Mouse (Mus musculus) adrenal gland, adult 18-20 months (tissue): Measurements from ENCODE around the gene Cxadr. TPM values are rescaled to one million over a fixed set of nuclear protein-coding genes. Genes with fewer than 3 reads are reported as not detected.
"Not testable (repeated sequence)": the region's sequence is repeated elsewhere in the genome, so short reads cannot be mapped to it uniquely, and the experiment has no call there.

Source experiments
- DNase-seq, 2 experiments: peaks; one replicate each; pipeline ENCODE4 v3.0.0; 2021 to 2022; ENCODE audit warnings: low spot score in 2 of 2
- total RNA-seq, 2 experiments: library from RNA; stranded (reverse); gene quantifications; 1 replicate in 1 of 2; 2 replicates in 1 of 2; pipeline ENCODE4 v1.2.3; 2021

The Cxadr gene
- total RNA-seq, 2 experiments from 2014 or later: 10.8 to 17.3 TPM

DNA sequence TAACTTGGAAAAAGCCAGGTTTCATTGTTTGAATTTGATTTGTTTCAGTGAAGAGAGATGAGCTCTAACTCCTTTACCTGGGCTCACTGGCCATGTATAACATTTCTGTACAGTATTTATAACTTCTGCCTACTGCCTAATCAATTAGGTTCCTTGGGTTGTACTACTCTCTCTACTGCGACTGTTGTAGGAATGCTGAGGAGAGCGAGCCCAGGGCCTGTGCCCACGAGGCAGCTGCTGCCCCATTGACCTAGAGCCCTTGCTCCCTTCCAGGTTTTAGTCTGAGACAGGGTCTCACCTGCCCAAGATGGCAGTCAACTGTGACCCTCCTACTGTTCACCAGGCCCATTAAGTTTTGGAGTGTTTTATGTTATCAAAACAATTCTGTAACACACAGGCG, 60.2 kb downstream of the Cxadr start:
- no peak for DNase-seq

DNA sequence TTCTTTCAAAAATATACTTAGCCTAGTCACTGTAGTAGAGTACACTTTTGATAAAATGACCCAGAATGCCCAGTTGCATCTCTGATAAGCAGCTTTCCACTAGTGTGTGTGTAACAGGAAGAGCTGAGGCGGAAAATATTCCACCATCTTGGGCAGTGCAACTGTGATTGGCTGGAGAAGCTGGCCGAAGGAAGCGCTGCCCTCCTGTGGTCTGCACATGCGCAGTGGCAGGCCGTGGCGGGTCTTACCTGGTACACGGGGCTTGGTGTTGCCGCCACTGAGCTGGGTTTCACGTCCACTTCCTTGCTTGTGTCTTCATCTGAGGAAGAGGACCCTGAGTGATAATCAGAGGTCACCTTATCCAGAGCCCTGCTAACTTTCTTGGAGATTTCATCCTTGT, 63.3 kb downstream of the Cxadr start:
- not testable (repeated sequence) for DNase-seq

DNA sequence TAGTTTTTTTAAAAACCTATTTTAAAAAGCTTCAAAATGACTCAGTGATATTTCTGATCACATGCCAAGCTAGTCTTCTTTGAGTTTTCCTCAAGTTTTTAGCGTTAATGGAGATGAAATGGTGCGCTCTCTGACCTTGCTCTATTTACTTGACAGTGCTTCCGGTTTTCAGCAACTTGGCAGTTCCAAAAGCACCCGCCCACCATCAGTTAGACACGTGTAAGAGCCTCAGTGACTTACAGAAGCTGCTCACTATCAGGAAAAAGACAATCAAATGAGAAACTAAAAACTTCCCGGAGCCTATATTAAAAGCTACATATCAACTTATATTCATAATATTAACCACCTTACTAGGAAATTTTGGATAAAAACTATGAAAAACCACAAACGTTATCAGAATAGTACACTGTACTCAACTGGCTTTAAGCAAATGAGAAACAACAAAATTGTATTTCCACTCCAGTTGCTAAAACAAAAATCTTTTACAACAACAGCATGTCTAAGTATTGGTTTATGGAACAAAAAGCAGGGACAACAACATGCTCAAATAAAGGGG, 70.3 kb downstream of the Cxadr start:
- DNase-seq: peak in 1 of 2 experiments; percentile 28

DNA sequence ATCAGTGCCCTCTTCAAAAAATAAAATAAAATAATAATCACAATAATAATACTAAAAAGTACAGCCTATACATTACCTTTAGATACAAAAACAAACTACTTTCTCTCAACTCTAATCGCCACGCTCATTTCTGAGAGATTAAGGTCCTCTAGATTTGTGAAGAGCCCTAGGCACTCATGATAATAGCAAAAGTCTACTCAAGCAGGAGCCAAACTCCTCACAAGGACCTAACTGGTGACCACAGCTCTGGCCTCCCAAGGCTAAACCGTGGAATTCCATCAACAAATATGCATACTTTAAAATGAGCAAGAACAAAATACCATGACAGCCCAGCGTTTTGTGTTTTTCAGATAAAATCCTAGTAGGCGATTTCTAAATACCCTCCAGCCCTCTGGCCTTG, 71.5 kb downstream of the Cxadr start:
- DNase-seq: no peak

DNA sequence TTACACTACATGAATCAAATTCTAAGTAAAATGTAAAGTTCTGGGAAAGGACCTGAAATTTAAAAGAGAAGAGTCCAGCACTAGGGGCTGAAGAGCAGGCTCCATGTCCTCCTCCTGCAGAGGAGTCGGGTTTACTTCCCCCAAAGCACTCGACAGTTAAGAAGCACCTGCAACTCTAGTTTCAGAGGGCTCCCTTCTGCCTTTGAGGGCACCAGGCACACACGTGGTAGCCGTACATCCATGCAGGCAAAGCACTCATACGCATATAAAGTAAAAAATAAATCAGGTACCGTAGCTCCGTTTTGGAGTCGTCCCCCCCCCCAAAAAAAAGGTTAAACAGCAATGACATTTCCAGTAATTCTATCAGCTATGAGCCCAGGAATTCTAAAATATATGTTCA, 72.5 kb downstream of the Cxadr start:
- no peak for DNase-seq

DNA sequence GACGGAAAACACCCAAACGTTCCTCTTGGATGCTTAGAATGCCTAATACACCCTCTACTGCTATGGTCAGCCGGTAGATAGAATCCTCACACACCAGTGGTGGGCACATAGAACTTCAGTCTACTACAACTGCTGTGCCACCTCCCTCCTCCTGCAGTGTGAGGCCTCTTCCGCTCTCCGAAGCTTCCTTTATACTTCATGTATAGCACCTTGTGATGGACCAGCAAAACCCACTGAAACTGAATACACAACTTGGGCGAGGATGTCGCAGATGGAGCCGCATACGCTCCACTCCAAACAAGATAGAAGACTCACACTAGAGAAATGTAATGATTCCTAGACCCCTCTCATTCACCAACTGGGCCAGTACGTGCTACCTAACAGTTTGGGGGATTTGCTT, 73.9 kb downstream of the Cxadr start:
- DNase-seq: no peak

DNA sequence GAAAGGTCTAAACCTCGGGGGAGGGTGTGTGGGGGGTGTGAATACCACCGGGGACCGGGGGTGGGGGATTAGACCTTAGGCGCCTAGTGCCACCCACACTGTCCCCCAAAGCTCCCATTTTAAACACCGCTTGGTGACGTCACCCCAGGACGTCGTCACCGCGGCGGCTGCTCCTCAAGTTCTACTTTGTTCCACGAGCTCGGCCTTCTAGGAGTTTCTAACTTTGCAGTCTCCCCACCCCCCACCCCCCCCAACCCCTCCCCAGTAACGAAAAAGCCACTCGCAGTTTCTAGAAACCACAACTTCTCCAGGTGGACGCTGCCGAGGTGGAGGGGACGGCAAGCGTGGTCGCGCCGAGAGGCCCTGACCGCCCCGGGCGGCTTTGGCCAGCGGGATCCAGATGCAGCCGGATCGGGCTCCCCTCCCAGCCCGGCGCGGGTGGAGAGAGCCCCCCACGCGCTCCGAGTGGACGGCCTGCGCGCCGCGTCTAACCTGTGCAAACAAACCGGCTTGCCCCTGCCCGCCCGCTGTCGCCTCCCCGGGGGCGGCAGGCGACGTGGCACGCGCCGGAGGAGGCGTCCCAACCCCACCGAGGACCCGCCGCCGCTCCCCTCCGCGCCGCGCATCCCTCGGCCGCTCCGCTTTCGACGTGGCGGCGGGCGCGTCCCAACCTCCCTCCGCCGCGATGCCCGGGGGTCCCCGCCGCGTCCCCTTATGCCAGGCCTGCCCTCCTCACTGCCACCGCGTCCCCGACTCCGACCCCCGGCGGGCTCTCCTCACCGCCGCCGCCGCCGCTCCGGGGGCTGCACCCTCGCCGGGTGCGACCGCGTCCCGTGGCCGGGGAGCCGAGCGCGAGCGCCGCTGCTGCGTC, 74.8 kb downstream of the Cxadr start:
- peak; percentile 53 to 56 for DNase-seq

DNA sequence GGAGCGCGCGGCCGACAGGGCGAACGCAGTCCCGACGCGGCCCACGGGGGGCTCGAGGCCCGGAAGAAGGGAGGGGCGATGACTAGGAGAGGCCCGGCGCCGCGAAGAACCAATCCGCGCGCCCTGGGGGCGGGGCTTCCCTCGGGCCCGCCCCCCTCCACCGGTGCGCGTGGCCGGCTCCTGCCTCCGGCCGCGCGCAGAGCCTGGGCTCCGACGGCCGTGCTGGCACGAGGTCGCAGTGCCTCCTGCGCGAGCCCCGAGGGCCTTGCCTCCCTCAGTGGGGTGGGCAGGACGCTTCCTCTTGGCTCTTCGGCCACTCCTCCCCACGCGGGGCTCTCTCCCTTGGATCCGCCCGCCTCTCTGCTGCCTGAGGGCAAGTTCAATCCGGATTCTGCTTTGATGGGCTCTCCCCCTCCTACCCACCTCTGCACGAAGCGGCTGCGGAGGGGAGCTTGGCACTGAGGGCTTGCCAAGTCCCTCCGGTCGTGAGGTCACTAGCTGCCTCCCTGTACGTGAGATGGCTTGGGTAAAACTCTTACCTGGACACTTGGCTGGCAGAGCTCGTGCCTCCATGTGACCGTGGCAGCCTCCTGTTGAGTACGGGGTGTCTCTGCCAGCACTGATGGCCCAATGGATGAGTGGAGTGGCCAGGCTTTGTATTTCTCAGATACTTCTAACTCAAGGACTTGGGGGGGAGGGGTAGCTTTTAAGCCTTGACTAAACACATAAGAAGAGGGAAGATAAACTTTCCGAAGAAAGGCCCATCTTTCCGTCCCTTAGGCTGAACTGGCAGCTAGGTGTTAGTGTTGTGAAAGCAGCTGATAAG, 75.7 kb downstream of the Cxadr start, which contains the start of gene Btg3:
Btg3 (minus strand) TSS at position 448 of the 826 bp plus-strand sequence.
- DNase-seq: peak; percentile 90 to 92

DNA sequence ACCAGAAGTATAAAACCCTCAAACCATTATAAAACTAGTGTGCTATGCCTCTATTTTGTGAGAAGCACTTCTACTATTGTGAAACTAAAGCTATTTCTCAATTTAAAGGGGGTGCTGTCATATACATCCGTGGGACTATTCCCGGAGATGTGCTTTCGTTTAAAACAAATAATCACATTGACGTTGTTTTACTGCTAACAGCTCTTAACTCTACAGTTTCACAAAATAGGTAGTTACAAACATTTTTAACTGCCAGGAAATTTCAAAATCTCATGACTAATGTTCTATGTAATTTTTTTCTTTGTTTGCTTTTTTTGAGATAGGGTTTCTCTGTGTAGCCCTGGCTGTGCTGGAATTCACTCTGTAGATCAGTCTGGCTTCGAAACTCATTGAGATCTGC, 77.2 kb downstream of the Cxadr start:
- DNase-seq: no peak

DNA sequence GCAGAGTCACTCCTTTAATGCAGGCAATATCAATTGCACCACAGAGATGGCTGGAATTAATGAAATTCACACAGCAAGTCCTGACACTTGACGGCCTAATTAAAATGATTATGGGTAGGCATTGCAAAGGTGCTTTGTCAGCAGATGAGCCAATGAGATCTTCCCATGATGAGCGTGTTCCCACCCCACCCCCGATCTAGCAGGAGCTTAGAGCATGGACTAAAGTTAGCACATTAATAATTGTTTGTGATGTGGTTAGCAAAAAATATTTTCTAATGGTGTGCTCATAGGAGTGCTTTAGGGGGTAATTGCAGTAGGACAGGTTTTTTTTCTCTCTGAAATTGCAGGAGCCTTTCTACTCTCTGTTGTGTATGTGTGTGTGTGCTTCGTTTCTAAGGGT, 87.8 kb downstream of the Cxadr start:
- DNase-seq: no peak

DNA sequence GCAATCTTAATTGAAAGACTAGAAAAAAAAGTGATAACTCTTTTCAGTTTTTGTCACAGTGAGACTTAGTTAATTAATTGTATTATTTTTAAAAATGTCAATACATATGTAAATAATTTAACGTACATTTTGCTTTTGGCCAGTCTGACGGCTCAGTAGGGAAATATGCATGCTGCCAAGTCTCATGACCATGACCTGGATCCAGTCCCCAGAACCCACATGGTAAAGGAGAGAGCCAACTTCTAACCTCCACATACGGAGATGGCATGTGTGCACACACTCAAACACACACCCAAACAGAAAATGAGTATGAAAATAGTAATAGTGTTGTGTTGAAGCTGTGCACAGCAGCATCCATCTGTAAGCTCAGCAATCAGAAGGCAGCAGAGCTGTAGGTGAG, 88.7 kb downstream of the Cxadr start:
- no peak for DNase-seq

DNA sequence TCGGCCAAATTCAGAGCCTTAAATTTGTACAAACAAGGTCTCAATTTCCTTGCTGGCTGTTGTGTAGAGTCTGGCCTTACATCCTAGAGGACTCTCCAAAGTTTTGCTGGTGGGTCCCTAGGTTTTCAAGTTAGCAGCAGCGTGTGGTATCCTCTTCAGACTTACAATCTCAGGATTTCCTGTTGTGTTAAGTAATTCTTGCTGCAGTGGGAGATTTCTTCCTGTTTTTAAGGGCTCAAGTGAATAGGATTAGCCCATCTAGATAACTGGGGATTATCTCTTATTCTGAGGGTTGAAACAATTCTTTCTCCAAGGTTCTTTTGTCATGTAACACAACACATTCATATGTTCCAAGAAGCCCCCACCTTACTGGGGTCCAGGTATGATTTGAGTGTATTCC, 90.1 kb downstream of the Cxadr start:
- no peak for DNase-seq

DNA sequence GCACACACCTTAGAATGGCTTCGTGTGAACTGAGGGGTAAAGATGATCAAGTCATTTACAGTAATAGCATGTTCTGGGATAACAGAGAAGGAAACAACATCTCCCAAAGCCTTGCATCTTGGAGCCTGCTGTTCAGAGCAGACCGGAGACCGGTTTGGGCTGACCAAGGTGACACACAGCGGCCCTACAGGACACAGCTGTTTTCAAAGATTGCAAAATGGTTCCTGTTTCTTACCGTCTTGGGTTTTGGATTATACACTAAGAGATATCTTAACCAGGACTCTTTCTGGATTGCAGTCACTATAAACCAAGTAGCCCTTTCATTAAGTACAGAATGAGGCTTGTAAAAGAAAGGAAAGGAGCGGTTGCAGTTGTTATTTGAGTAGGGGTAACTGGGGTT, 97.4 kb downstream of the Cxadr start:
- no peak for DNase-seq

DNA sequence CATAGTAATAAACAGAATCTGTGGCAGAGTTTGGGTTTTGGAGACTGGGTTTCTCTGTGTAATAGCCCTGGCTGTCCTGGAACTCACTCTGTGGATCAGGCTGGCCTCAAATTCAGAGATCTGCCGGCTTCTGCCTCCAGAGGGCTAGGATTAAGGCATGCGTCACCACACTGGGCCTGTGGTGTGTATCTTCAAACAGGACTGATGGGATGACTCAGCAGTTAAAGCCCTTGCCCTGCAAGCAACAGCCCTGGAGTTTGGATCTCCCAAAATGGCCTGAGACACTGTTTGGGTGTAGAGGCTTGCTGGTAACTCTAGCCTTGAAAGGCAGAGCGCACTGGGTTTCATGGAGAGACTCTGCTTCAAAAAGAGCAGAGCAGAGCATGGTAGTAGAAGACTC, 98.1 kb downstream of the Cxadr start:
- no peak for DNase-seq

DNA sequence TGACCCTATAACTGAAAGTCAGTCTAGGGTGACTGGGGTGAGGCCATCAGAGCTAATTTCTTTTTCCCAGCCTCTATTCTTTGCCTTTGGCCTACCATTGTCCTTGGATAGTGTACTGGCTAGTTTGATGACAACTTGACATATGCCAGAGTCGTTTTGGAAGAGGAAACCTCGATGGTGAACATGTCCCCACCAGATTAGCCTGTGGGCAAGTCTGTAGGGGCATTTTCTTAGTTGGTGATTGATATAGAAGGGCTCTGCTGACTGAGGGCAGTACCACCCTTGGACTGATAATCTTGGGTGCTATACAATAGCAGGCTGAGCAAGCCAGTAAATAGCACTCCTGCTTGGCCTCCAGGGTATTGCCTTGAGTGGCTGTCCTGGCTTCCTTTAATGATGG, 101.0 kb downstream of the Cxadr start:
- DNase-seq: no peak

DNA sequence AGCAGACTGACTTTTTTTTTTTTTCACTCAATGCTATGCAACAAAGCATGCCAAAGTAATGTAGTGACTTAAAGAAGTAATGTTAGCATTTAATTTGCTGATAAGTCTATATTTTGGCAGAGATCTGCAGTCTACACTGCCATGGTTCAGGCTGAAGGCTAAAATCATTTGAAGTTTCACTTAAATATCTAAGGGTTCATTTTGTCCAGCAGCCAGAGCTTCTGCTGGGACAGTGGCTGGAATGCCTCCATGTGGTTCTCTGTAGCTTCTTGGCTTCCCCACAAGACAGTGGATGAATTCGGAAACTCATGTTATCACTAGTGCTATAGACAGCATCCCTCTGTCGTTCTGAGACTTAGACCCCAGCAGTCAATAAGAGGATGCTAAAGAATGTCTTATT, 105.4 kb downstream of the Cxadr start:
- no peak for DNase-seq

DNA sequence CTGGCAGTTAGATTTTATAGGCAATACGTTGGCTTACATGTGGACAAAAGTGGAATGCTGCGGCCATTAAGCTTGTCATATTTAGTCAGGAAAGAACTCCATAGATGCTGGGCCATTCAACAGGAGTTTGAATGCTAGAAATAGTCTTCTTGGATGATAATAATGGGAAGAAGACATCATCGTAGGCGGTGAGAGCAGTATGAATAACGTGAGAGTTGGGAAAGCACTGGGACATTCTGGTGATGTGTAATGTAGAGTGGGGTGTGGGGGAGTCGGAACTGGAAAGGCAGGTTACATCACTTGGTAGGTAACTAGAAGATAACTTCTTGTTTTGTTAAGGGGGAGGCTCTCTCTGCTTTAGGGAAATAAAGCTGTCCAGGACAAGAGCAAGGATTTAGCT, 106.6 kb downstream of the Cxadr start:
- no peak for DNase-seq

Other genes starting within 250 kb of the Cxadr start
- gene Btg3, start 75.7 kb downstream of the Cxadr start, total RNA-seq: 10 to 100 TPM; 32.0 to 47.9 TPM